7 mouse cellular contexts compared by ENCODE assay signal in genomic region chr17:88629381-88629759, GRCm38 (mm10). TPM values are rescaled to one million over a fixed set of nuclear protein-coding genes. Genes with fewer than 3 reads are reported as not detected.
DNase-seq lines count a peak whose midpoint lies in the region; ATAC-seq and TF ChIP-seq lines count a peak whose summit lies in the region.

No protein-coding gene starts in this region.

- peak; percentile 43; the same call in 1 of the 2 replicates for ATAC-seq in embryonic facial prominence, embryonic 13.5 days (ENCODE audit: insufficient number of reproducible peaks, insufficient read depth, low FRiP score, low TSS enrichment, low read depth)
- ATAC-seq in heart, embryonic 15.5 days (replicated peaks; ENCODE audit: insufficient number of reproducible peaks, insufficient read depth, low FRiP score, low read depth) = peak; percentile 63
- ATAC-seq in liver, embryonic 12.5 days = peak; percentile 30; the same call in 1 of the 2 replicates

- no peak for DNase-seq in layer of hippocampus, adult 9-11 months
- no peak for DNase-seq in adrenal gland, postnatal 4 days (ENCODE audit: low spot score in 2 of 2)

- H3K4me3 ChIP-seq in E14TG2a.4 (replicated peaks; ENCODE audit: low read length) = peak overlapping the region; percentile 62
- peak overlapping the region; percentile 6; the same call in 1 of the 2 replicates for H3K4me3 ChIP-seq in embryonic facial prominence, embryonic 13.5 days
- peak overlapping the region; percentile 21 for H3K4me3 ChIP-seq in heart, embryonic 15.5 days
- H3K4me3 ChIP-seq in liver, embryonic 12.5 days = no peak overlapping the region
- H3K4me3 ChIP-seq in small intestine, adult 2 months (ENCODE audit: low read depth, low read length) = no peak overlapping the region

- no peaks in the 10 kb centered on the region for H3K9me3 ChIP-seq in E14TG2a.4 (ENCODE audit: low read length)
- H3K9me3 ChIP-seq in embryonic facial prominence, embryonic 13.5 days = no peaks in the 10 kb centered on the region
- H3K9me3 ChIP-seq in heart, embryonic 15.5 days (replicated peaks) = no peaks in the 10 kb centered on the region
- no peaks in the 10 kb centered on the region for H3K9me3 ChIP-seq in liver, embryonic 12.5 days (replicated peaks)

- 18% methylated on average over 4 of the region's 4 CpGs for WGBS in embryonic facial prominence, embryonic 13.5 days
- 8% methylated on average over 4 of the region's 4 CpGs for WGBS in heart, embryonic 15.5 days
- 11% methylated on average over 4 of the region's 4 CpGs for WGBS in liver, embryonic 12.5 days (ENCODE audit: insufficient replicate concordance)
- WGBS in small intestine, adult 2 months = 58% methylated on average over 4 of the region's 4 CpGs

- H3K27me3 ChIP-seq in E14TG2a.4 (ENCODE audit: insufficient read depth, low read length) = no peaks in the 10 kb centered on the region
- no peaks in the 10 kb centered on the region for H3K27me3 ChIP-seq in embryonic facial prominence, embryonic 13.5 days
- no peaks in the 10 kb centered on the region for H3K27me3 ChIP-seq in heart, embryonic 15.5 days
- no peaks in the 10 kb centered on the region for H3K27me3 ChIP-seq in liver, embryonic 12.5 days (replicated peaks)
- no peaks in the 10 kb centered on the region for H3K27me3 ChIP-seq in small intestine, adult 2 months (ENCODE audit: control insufficient read depth, insufficient read depth, low read length)

- no peak for TF ChIP-seq CTCF in E14TG2a.4 (conservative IDR thresholded peaks at IDR 0.05; ENCODE audit: low read length)
- TF ChIP-seq CTCF in small intestine, adult 2 months (IDR thresholded peaks at IDR 0.05; ENCODE audit: extremely low read depth, insufficient read length, insufficient replicate concordance, low read depth, low read length) = no peak

- H3K36me3 ChIP-seq in E14TG2a.4 (ENCODE audit: insufficient read depth, low read length) = no peaks in the 10 kb centered on the region
- no peaks in the 10 kb centered on the region for H3K36me3 ChIP-seq in embryonic facial prominence, embryonic 13.5 days
- H3K36me3 ChIP-seq in heart, embryonic 15.5 days = no peaks in the 10 kb centered on the region
- no peaks in the 10 kb centered on the region for H3K36me3 ChIP-seq in liver, embryonic 12.5 days
- no peaks in the 10 kb centered on the region for H3K36me3 ChIP-seq in small intestine, adult 2 months (ENCODE audit: control insufficient read depth, insufficient read depth, low read length)

- no peak for TF ChIP-seq POLR2A in small intestine, adult 2 months (IDR thresholded peaks at IDR 0.05; ENCODE audit: low read depth, low read length)

- peak overlapping the region; percentile 51 for H3K9ac ChIP-seq in embryonic facial prominence, embryonic 13.5 days
- no peak overlapping the region for H3K9ac ChIP-seq in heart, embryonic 15.5 days
- no peak overlapping the region for H3K9ac ChIP-seq in liver, embryonic 12.5 days

- H3K4me1 ChIP-seq in E14TG2a.4 (replicated peaks; ENCODE audit: low read depth, low read length) = peaks cover 69% of the 10 kb centered on the region
- peaks cover 76% of the 10 kb centered on the region for H3K4me1 ChIP-seq in embryonic facial prominence, embryonic 13.5 days
- peaks cover 71% of the 10 kb centered on the region for H3K4me1 ChIP-seq in heart, embryonic 15.5 days (replicated peaks)
- peaks cover 24% of the 10 kb centered on the region; the same call in 1 of the 2 replicates for H3K4me1 ChIP-seq in liver, embryonic 12.5 days
- peaks cover 31% of the 10 kb centered on the region for H3K4me1 ChIP-seq in small intestine, adult 2 months (ENCODE audit: control insufficient read depth, insufficient read depth, insufficient read length, low read length)

- H3K27ac ChIP-seq in embryonic facial prominence, embryonic 13.5 days = peak overlapping the region; percentile 97
- peak overlapping the region; percentile 93 for H3K27ac ChIP-seq in heart, embryonic 15.5 days
- peak overlapping the region; percentile 65; the same call in 1 of the 2 replicates for H3K27ac ChIP-seq in liver, embryonic 12.5 days
- H3K27ac ChIP-seq in small intestine, adult 2 months (ENCODE audit: insufficient read depth, low read depth, low read length) = peak overlapping the region; percentile 68

- H3K4me2 ChIP-seq in embryonic facial prominence, embryonic 13.5 days = peak overlapping the region; percentile 43
- H3K4me2 ChIP-seq in heart, embryonic 15.5 days = peak overlapping the region; percentile 54
- H3K4me2 ChIP-seq in liver, embryonic 12.5 days = no peak overlapping the region

RNA-seq across cellular contexts. Expression of gene Ston1, which starts 31.9 kb away (rescaled TPM):
- 8.2 and 9.6 TPM in 2 replicates for polyA plus RNA-seq in embryonic facial prominence, embryonic 13.5 days (2015; fragmentation: Nextera tagmentation; extraction: Ambion mirVana)
- 5.0 and 6.8 TPM in 2 replicates for polyA plus RNA-seq in heart, embryonic 15.5 days (2015; fragmentation: Nextera tagmentation; extraction: Ambion mirVana)
- polyA plus RNA-seq in liver, embryonic 12.5 days (2016; fragmentation: Nextera tagmentation; extraction: Ambion mirVana) = 1.4 TPM in 2 replicates
- 2.3 and 5.4 TPM in 2 replicates for polyA plus RNA-seq in small intestine, adult 2 months (2012; rRNA removed)
- total RNA-seq in adrenal gland, postnatal 4 days (2021) = 10 to 100 TPM; 41.9 to 44.3 TPM

RNA-seq across cellular contexts. Expression of gene Gtf2a1l, which starts 39.1 kb away (rescaled TPM):
- 0.39 TPM in 1 of 2 replicates, not detected in the other for polyA plus RNA-seq in embryonic facial prominence, embryonic 13.5 days (2015; fragmentation: Nextera tagmentation; extraction: Ambion mirVana)
- 0.08 and 0.09 TPM in 2 replicates for polyA plus RNA-seq in heart, embryonic 15.5 days (2015; fragmentation: Nextera tagmentation; extraction: Ambion mirVana)
- not detected in 2 replicates for polyA plus RNA-seq in liver, embryonic 12.5 days (2016; fragmentation: Nextera tagmentation; extraction: Ambion mirVana)
- not detected in 2 replicates for polyA plus RNA-seq in small intestine, adult 2 months (2012; rRNA removed)
- not detected for total RNA-seq in adrenal gland, postnatal 4 days (2021)

Comparison
In these comparisons a context has a peak if more than half of its experiments do, and no peak if none do; other contexts are left out.
1. H3K4me3 ChIP-seq: peak in E14TG2a.4 (single experiment), embryonic facial prominence, embryonic 13.5 days (single experiment) and heart, embryonic 15.5 days (single experiment); none in liver, embryonic 12.5 days (single experiment) and small intestine, adult 2 months (single experiment).
2. Peak in every context shown above with its lines, with median percentiles within 50 percentile points of each other: ATAC-seq and H3K27ac ChIP-seq.